Mouse (Mus musculus) embryonic facial prominence, embryonic 14.5 days (tissue): ENCODE data around the gene Gas2. TPM values are rescaled to one million over a fixed set of nuclear protein-coding genes. Genes with fewer than 3 reads are reported as not detected.

Experiments used
- ATAC-seq: fragments of 200-750 bp; cut with Nextera tagmentation; 2 replicates; pipeline ENCODE4 v1.8.0; 2017; ENCODE audit warnings: low read depth, moderate number of reproducible peaks, moderate TSS enrichment
- DNase-seq: peaks from one replicate; pipeline ENCODE4 v3.0.0-alpha.2; 2015; ENCODE audit warnings: low spot score
- H3K27ac ChIP-seq: fragments of 300-500 bp; sonication (generic); replicated peaks from 2 replicates; pipeline ENCODE4 v1.5.1; 2014; ENCODE audit warnings: low read depth, mild to moderate bottlenecking, low read length, moderate library complexity
- H3K27me3 ChIP-seq: fragments of 300-500 bp; sonication (generic); replicated peaks from 2 replicates; pipeline ENCODE4 v1.6.1; 2014; ENCODE audit warnings: low read length; ENCODE audit not compliant: control insufficient read depth, insufficient read depth
- H3K36me3 ChIP-seq: fragments of 300-500 bp; sonication (generic); 2 replicates; pipeline ENCODE4 v1.6.1; 2014; ENCODE audit warnings: low read length, mixed read lengths; ENCODE audit not compliant: control insufficient read depth, insufficient read depth
- H3K4me1 ChIP-seq: fragments of 300-500 bp; sonication (generic); 2 replicates; pipeline ENCODE4 v1.6.1; 2014; ENCODE audit warnings: antibody characterized with exemption, low read length; ENCODE audit not compliant: control insufficient read depth, insufficient read depth
- H3K4me2 ChIP-seq: fragments of 300-500 bp; sonication (generic); 2 replicates; pipeline ENCODE4 v1.6.1; 2014; ENCODE audit warnings: low read depth, mild to moderate bottlenecking, low read length, moderate library complexity, mixed read lengths
- H3K4me3 ChIP-seq: fragments of 300-500 bp; sonication (generic); 2 replicates; pipeline ENCODE4 v1.5.1; 2014; ENCODE audit warnings: low read depth, mild to moderate bottlenecking, low read length
- H3K9ac ChIP-seq: fragments of 300-500 bp; sonication (generic); 2 replicates; pipeline ENCODE4 v1.6.1; 2014; ENCODE audit warnings: low read depth, mild to moderate bottlenecking, low read length, moderate library complexity, mixed read lengths
- H3K9me3 ChIP-seq: fragments of 300-500 bp; sonication (generic); 2 replicates; pipeline ENCODE4 v1.6.1; 2016; ENCODE audit warnings: low read length; ENCODE audit not compliant: control insufficient read depth
- WGBS: fragments of 180-500 bp; shearing (Covaris S2); extraction: QIAGEN DNeasy Blood & Tissue Kit; methylation state at CpG from one replicate; pipeline ENCODE4 v1.1.7; 2014; 5-methylcytosine and 5-hydroxymethylcytosine counted together
- polyA plus RNA-seq: library from polyadenylated mRNA; unstranded; fragments of >200 nt; fragmentation: Nextera tagmentation; extraction: Ambion mirVana; gene quantifications from 2 replicates; pipeline ENCODE4 v1.2.1, GENCODE M21; 2014

Gas2 gene
- polyA plus RNA-seq, 1 experiment from 2014 or later, result 53.9 TPM

GRCm38 (mm10) chr7:51831917-51832316, 29.9 kb upstream of the Gas2 start:
- H3K27me3 ChIP-seq, result no peaks in the 10 kb centered on the region
- no peak overlapping the region for H3K9ac ChIP-seq
- ATAC-seq (peak; percentile 80), DNase-seq (peak; percentile 79)
- H3K4me2 ChIP-seq, result no peak overlapping the region
- H3K4me3 ChIP-seq, result no peak overlapping the region
- H3K4me1 ChIP-seq, result no peaks in the 10 kb centered on the region
- H3K36me3 ChIP-seq, result no peaks in the 10 kb centered on the region
- H3K9me3 ChIP-seq, result no peaks in the 10 kb centered on the region
- WGBS, result 30% methylated on average over 7 of the region's 7 CpGs
- H3K27ac ChIP-seq, result no peak overlapping the region

- Histone ChIP-seq H3K36me3 (no peaks in the 10 kb centered on the region), H3K4me3 (no peak overlapping the region), H3K9ac (no peak overlapping the region), H3K27me3 (no peaks in the 10 kb centered on the region), H3K27ac (no peak overlapping the region), H3K4me2 (no peak overlapping the region), H3K9me3 (no peaks in the 10 kb centered on the region), H3K4me1 (no peaks in the 10 kb centered on the region; the same call in 1 of the 2 replicates)
- DNase-seq, result peak; percentile 67
- no peak; the same call in 1 of the 2 replicates for ATAC-seq
- 63% methylated on average over 7 of the region's 7 CpGs for WGBS
Observed at GRCm38 (mm10) chr7:51840515-51840914, 21.3 kb upstream of the Gas2 start.

GRCm38 (mm10) chr7:51850877-51851276, 10.9 kb upstream of the Gas2 start:
- Histone ChIP-seq H3K27me3 (no peaks in the 10 kb centered on the region), H3K9ac (no peak overlapping the region), H3K4me1 (no peaks in the 10 kb centered on the region), H3K27ac (no peak overlapping the region), H3K4me2 (no peak overlapping the region), H3K9me3 (no peaks in the 10 kb centered on the region), H3K36me3 (no peaks in the 10 kb centered on the region), H3K4me3 (no peak overlapping the region)
- DNase-seq, result no peak
- no peak for ATAC-seq
- 87% methylated on average over 6 of the region's 6 CpGs for WGBS

GRCm38 (mm10) chr7:51851890-51852507, 9.8 kb upstream of the Gas2 start:
- H3K4me2 ChIP-seq, result no peak overlapping the region
- no peaks in the 10 kb centered on the region for H3K9me3 ChIP-seq
- no peak overlapping the region for H3K4me3 ChIP-seq
- DNase-seq (no peak), ATAC-seq (no peak)
- no peaks in the 10 kb centered on the region for H3K36me3 ChIP-seq
- no peaks in the 10 kb centered on the region for H3K4me1 ChIP-seq
- 84% methylated on average over 5 of the region's 5 CpGs for whole genome bisulfite sequencing
- H3K27ac ChIP-seq, result no peak overlapping the region
- H3K27me3 ChIP-seq, result no peaks in the 10 kb centered on the region
- H3K9ac ChIP-seq, result no peak overlapping the region

GRCm38 (mm10) chr7:51862097-51862492, 280 bp downstream of the Gas2 start, which contains the start of gene Fancf:
Gene Fancf (minus strand): TSS chr7:51862267.
- 0% methylated on average over 26 of the region's 43 CpGs for WGBS
- H3K4me1 ChIP-seq, result peaks cover 16% of the 10 kb centered on the region
- peaks cover 7% of the 10 kb centered on the region; the same call in 1 of the 2 replicates for H3K36me3 ChIP-seq
- H3K9ac ChIP-seq, result peak within 1 kb of the TSS; percentile 93
- H3K4me3 ChIP-seq, result peak within 1 kb of the TSS; percentile 80
- DNase-seq (peak; percentile 97), ATAC-seq (peak; percentile 99)
- peak within 1 kb of the TSS; percentile 84 for H3K4me2 ChIP-seq
- no peaks in the 10 kb centered on the region for H3K27me3 ChIP-seq
- H3K27ac ChIP-seq, result peak within 1 kb of the TSS; percentile 98
- no peaks in the 10 kb centered on the region for H3K9me3 ChIP-seq

- Histone ChIP-seq H3K9ac (peak overlapping the region; percentile 93), H3K4me2 (peak overlapping the region; percentile 84), H3K27me3 (no peaks in the 10 kb centered on the region), H3K9me3 (no peaks in the 10 kb centered on the region), H3K27ac (no peak overlapping the region), H3K4me3 (peak overlapping the region; percentile 80), H3K4me1 (peaks cover 16% of the 10 kb centered on the region), H3K36me3 (peaks cover 4% of the 10 kb centered on the region; the same call in 1 of the 2 replicates)
- 45% methylated on average over 3 of the region's 3 CpGs for WGBS
- DNase-seq, result no peak
- no peak for ATAC-seq
Observed at GRCm38 (mm10) chr7:51862842-51863241, 1.0 kb downstream of the Gas2 start.

GRCm38 (mm10) chr7:51865336-51865735, 3.5 kb downstream of the Gas2 start:
- no peaks in the 10 kb centered on the region for H3K27me3 ChIP-seq
- H3K27ac ChIP-seq, result no peak overlapping the region
- H3K4me2 ChIP-seq, result no peak overlapping the region
- H3K36me3 ChIP-seq, result 0 out of 2 replicates have a peak, but pooled peaks cover 3% of the 10 kb centered on the region
- H3K4me1 ChIP-seq, result peaks cover 15% of the 10 kb centered on the region
- 55% methylated on average over 1 of the region's 1 CpGs for WGBS
- H3K4me3 ChIP-seq, result no peak overlapping the region
- no peaks in the 10 kb centered on the region for H3K9me3 ChIP-seq
- H3K9ac ChIP-seq, result no peak overlapping the region
- DNase-seq, result no peak
- no peak for ATAC-seq

GRCm38 (mm10) chr7:51867983-51868382, 6.2 kb downstream of the Gas2 start:
- no peak overlapping the region for H3K27ac ChIP-seq
- DNase-seq (no peak), ATAC-seq (no peak)
- H3K9ac ChIP-seq, result no peak overlapping the region
- H3K4me2 ChIP-seq, result no peak overlapping the region
- no peaks in the 10 kb centered on the region for H3K27me3 ChIP-seq
- 0 out of 2 replicates have a peak, but pooled peaks cover 5% of the 10 kb centered on the region for H3K36me3 ChIP-seq
- no peaks in the 10 kb centered on the region for H3K9me3 ChIP-seq
- H3K4me3 ChIP-seq, result no peak overlapping the region
- peaks cover 2% of the 10 kb centered on the region; the same call in 1 of the 2 replicates for H3K4me1 ChIP-seq
- 58% methylated on average over 1 of the region's 1 CpGs for WGBS

- Histone ChIP-seq H3K27me3 (no peaks in the 10 kb centered on the region), H3K27ac (no peak overlapping the region), H3K36me3 (0 out of 2 replicates have a peak, but pooled peaks cover 5% of the 10 kb centered on the region), H3K9ac (no peak overlapping the region), H3K4me2 (no peak overlapping the region), H3K4me1 (no peaks in the 10 kb centered on the region), H3K9me3 (no peaks in the 10 kb centered on the region), H3K4me3 (no peak overlapping the region)
- 90% methylated on average over 1 of the region's 1 CpGs for WGBS
- no peak for DNase-seq
- no peak for ATAC-seq
Observed at GRCm38 (mm10) chr7:51872041-51872440, 10.2 kb downstream of the Gas2 start.
